Mouse (Mus musculus) ES-Bruce4 (cell line): ENCODE measurements at regions not wholly inside any gene's neighbourhood (a gene's known extent, or its start where the extent isn't known, plus 50 kb on each side); places are given as distances from the start of the nearest gene placed in this dataset.

Experiments used
- CTCF ChIP-seq: IDR thresholded peaks from one replicate; pipeline ENCODE4 v1.8.1; 2011; ENCODE audit warnings: low read depth, low read length
- EP300 ChIP-seq: IDR thresholded peaks from 2 replicates; pipeline ENCODE4 v1.6.1; 2011; ENCODE audit warnings: low read depth, low read length; ENCODE audit not compliant: insufficient read depth
- POLR2A ChIP-seq: IDR thresholded peaks from one replicate; pipeline ENCODE4 v1.8.1; 2011; ENCODE audit warnings: low read length; ENCODE audit not compliant: insufficient read depth

DNA sequence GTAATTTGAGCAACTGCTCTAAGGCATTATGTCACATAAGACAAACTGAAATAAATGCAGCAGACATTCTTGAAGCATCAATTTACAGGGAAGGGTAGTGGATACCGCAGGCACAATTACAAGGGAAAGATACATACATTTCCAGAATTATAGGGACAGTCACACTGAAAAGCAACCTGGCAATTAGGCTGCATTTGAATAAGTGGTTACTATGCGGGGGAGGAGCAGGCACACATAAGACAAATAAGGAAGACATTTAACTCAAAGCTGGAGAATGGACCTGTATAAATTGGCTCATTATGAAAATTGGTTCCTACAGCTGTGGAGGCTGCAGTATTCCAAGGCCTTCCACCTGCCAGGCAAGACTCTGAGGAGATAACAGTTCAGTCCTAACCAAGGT lies 211.2 kb upstream of the Gm17728 start:
- TF ChIP-seq CTCF (no peak), EP300 (no peak), POLR2A (no peak)
